Mouse (Mus musculus): ENCODE results near the gene Saxo1. TPM values are rescaled to one million over a fixed set of nuclear protein-coding genes. Genes with fewer than 3 reads are reported as not detected.

Saxo1 gene
- total and polyA plus RNA-seq, 3 experiments: not detected

DNA sequence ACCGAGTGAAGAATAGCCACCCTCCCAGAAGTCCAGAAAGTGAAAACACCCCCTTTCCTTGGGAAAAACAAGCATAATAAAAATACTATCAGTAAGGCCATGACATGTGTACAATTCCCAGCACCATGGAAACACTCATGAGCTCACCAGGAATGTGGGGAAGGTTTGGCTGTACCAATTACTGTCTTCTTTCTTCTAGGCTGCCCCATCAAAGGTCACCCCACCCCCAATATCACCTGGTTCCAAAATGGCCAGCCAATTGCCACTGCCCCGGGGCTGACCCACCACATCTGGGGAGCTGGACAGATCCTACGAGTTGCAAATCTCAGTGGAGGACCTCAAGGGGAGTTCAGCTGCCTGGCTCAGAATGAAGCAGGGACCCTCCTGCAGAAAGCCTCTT is 144.7 kb downstream of the Saxo1 start:
- Histone ChIP-seq H3K36me3 (replicated peaks in 1 of 2; ENCODE audit: control insufficient read depth in 1 of 2, insufficient read depth in 1 of 2, low read length in 1 of 2) (no peaks in the 10 kb centered on the region), H3K9ac (ENCODE audit: insufficient read depth, low read depth) (no peak overlapping the region), H3K79me2 (replicated peaks; ENCODE audit: control insufficient read depth, extremely low read depth, insufficient read depth, poor library complexity, severe bottlenecking) (no peaks in the 10 kb centered on the region), H3K4me3 (replicated peaks in 1 of 3; ENCODE audit: low read depth in 2 of 3, low read length in 2 of 3, poor library complexity in 1 of 3) (no peak overlapping the region), H3K27ac (ENCODE audit: insufficient read depth, low read depth) (no peak overlapping the region), H3K4me1 (ENCODE audit: control insufficient read depth in 1 of 2, insufficient read depth in 2 of 2) (no peaks in the 10 kb centered on the region), H3K27me3 (replicated peaks) (no peaks in the 10 kb centered on the region), H3K4me2 (ENCODE audit: insufficient read depth, low read depth, poor library complexity, severe bottlenecking) (no peak overlapping the region), H3K9me3 (replicated peaks; ENCODE audit: low read length) (no peaks in the 10 kb centered on the region)
- no peak for TF ChIP-seq ZNF384 (IDR thresholded peaks at IDR 0.05; ENCODE audit: low read depth, low read length)
- no peak for TF ChIP-seq USF1 (IDR thresholded peaks at IDR 0.05; ENCODE audit: low read depth, low read length)
- TF ChIP-seq TBP (conservative IDR thresholded peaks at IDR 0.05; ENCODE audit: low read depth, low read length): no peak
- DNase-seq (ENCODE audit: extremely low read depth): no peak
- in situ Hi-C loops (cut with MboI; ENCODE audit: low pct_ligation_motif_present, low pct_unique_long_range_greater_than_20kb, low sequenced_read_pairs) (no loop called here), dilution Hi-C loops (cut with MboI; ENCODE audit: extremely low pct_ligation_motif_present, extremely low pct_unique_long_range_greater_than_20kb, low sequenced_read_pairs) (no loop called here)

DNA sequence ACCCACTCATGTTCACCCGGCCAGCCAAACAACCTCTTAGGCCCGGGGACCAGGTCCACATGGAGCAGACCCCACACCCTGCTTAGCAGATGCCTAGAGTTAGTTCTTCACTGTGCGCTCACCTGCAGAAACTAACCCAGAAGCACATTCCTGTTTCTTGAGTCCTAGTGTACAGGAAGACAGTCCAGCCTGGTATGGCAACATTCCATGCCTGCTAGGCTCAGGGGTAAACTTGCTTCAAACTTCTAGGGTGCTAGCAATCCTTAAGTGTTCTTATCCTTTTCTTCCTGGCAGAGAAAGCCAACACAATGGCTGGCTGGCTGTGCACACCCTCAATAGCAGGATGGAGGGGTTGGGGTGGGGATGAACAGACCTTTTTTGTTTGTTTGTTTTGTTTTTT is 147.2 kb downstream of the Saxo1 start:
- no peak for DNase-seq (ENCODE audit: extremely low read depth)
- no peaks in the 10 kb centered on the region for H3K4me1 ChIP-seq (ENCODE audit: control insufficient read depth in 1 of 2, insufficient read depth in 2 of 2)
- dilution Hi-C loops (cut with MboI; ENCODE audit: extremely low pct_ligation_motif_present, extremely low pct_unique_long_range_greater_than_20kb, low sequenced_read_pairs) (no loop called here), in situ Hi-C loops (cut with MboI; ENCODE audit: low pct_ligation_motif_present, low pct_unique_long_range_greater_than_20kb, low sequenced_read_pairs) (no loop called here)
- H3K79me2 ChIP-seq (replicated peaks; ENCODE audit: control insufficient read depth, extremely low read depth, insufficient read depth, poor library complexity, severe bottlenecking): no peaks in the 10 kb centered on the region
- H3K27me3 ChIP-seq (replicated peaks): no peaks in the 10 kb centered on the region
- no peaks in the 10 kb centered on the region for H3K36me3 ChIP-seq (replicated peaks in 1 of 2; ENCODE audit: control insufficient read depth in 1 of 2, insufficient read depth in 1 of 2, low read length in 1 of 2)
- H3K9me3 ChIP-seq (replicated peaks; ENCODE audit: low read length): no peaks in the 10 kb centered on the region
- no peak for TF ChIP-seq MXI1 (IDR thresholded peaks at IDR 0.05; ENCODE audit: low read depth, low read length)
- H3K4me2 ChIP-seq (ENCODE audit: insufficient read depth, low read depth, poor library complexity, severe bottlenecking): no peak overlapping the region
- H3K9ac ChIP-seq (ENCODE audit: insufficient read depth, low read depth): no peak overlapping the region
- H3K27ac ChIP-seq (ENCODE audit: insufficient read depth, low read depth): no peak overlapping the region
- no peak overlapping the region for H3K4me3 ChIP-seq (replicated peaks in 1 of 3; ENCODE audit: low read depth in 2 of 3, low read length in 2 of 3, poor library complexity in 1 of 3)

DNA sequence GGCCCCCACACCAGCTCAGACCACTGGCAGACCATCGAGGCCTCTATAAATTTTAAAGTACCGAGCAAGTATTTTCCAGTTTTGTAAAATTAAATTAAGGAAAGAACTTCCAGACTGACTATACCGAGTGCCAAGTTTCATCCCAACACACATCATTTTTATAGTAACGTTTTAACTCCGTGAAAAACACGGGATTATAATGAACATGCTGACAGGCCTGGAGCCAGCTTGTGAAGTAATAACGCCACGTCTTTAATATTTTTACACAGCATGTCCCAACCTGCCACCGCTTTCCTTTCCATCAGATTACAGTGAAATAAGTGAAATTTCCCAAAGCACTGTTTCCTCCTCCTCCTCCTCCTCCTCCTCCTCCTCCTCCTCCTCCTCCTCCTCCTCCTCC is 149.7 kb downstream of the Saxo1 start:
- dilution Hi-C loops (cut with MboI; ENCODE audit: extremely low pct_ligation_motif_present, extremely low pct_unique_long_range_greater_than_20kb, low sequenced_read_pairs): no loop called here
- Histone ChIP-seq H3K27ac (ENCODE audit: insufficient read depth, low read depth) (no peak overlapping the region), H3K4me3 (replicated peaks in 1 of 3; ENCODE audit: low read depth in 2 of 3, low read length in 2 of 3, poor library complexity in 1 of 3) (no peak overlapping the region), H3K27me3 (replicated peaks) (no peaks in the 10 kb centered on the region), H3K36me3 (replicated peaks in 1 of 2; ENCODE audit: control insufficient read depth in 1 of 2, insufficient read depth in 1 of 2, low read length in 1 of 2) (no peaks in the 10 kb centered on the region), H3K79me2 (replicated peaks; ENCODE audit: control insufficient read depth, extremely low read depth, insufficient read depth, poor library complexity, severe bottlenecking) (no peaks in the 10 kb centered on the region), H3K4me1 (ENCODE audit: control insufficient read depth in 1 of 2, insufficient read depth in 2 of 2) (no peaks in the 10 kb centered on the region), H3K4me2 (ENCODE audit: insufficient read depth, low read depth, poor library complexity, severe bottlenecking) (no peak overlapping the region), H3K9ac (ENCODE audit: insufficient read depth, low read depth) (no peak overlapping the region), H3K9me3 (replicated peaks; ENCODE audit: low read length) (no peaks in the 10 kb centered on the region)
- no peak for DNase-seq (ENCODE audit: extremely low read depth)
- in situ Hi-C loops (cut with MboI; ENCODE audit: low pct_ligation_motif_present, low pct_unique_long_range_greater_than_20kb, low sequenced_read_pairs): no loop called here
- no peak for TF ChIP-seq PAX5 (IDR thresholded peaks at IDR 0.05; ENCODE audit: low read length)
- TF ChIP-seq MAX (IDR thresholded peaks at IDR 0.05; ENCODE audit: low read length): no peak

DNA sequence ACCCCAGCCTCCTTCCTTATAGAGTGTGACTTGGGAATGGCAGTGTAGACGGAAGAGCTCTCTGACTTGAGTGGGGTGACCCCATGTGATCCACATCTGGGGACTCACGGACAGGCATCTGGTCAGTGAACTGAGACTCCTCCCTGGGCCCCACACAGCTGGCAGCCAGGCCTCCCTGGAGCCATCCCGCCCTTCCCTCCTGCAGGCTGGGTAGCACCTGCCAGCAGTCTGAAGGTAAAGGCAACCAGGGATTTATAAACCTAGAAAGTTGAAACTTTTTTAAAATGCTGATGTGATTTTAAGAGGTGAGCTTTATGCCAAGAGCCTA is 151.0 kb downstream of the Saxo1 start:
- DNase-seq (ENCODE audit: extremely low read depth): no peak
- Histone ChIP-seq H3K36me3 (replicated peaks in 1 of 2; ENCODE audit: control insufficient read depth in 1 of 2, insufficient read depth in 1 of 2, low read length in 1 of 2) (no peaks in the 10 kb centered on the region), H3K4me3 (replicated peaks in 1 of 3; ENCODE audit: low read depth in 2 of 3, low read length in 2 of 3, poor library complexity in 1 of 3) (no peak overlapping the region), H3K9ac (ENCODE audit: insufficient read depth, low read depth) (no peak overlapping the region), H3K27me3 (replicated peaks) (no peaks in the 10 kb centered on the region), H3K9me3 (replicated peaks; ENCODE audit: low read length) (no peaks in the 10 kb centered on the region), H3K4me1 (ENCODE audit: control insufficient read depth in 1 of 2, insufficient read depth in 2 of 2) (no peaks in the 10 kb centered on the region), H3K4me2 (ENCODE audit: insufficient read depth, low read depth, poor library complexity, severe bottlenecking) (no peak overlapping the region), H3K79me2 (replicated peaks; ENCODE audit: control insufficient read depth, extremely low read depth, insufficient read depth, poor library complexity, severe bottlenecking) (no peaks in the 10 kb centered on the region), H3K27ac (ENCODE audit: insufficient read depth, low read depth) (no peak overlapping the region)
- in situ Hi-C loops (cut with MboI; ENCODE audit: low pct_ligation_motif_present, low pct_unique_long_range_greater_than_20kb, low sequenced_read_pairs) (no loop called here), dilution Hi-C loops (cut with MboI; ENCODE audit: extremely low pct_ligation_motif_present, extremely low pct_unique_long_range_greater_than_20kb, low sequenced_read_pairs) (no loop called here)
- TF ChIP-seq RAD21 (IDR thresholded peaks at IDR 0.05; ENCODE audit: low read depth, low read length): no peak
- TF ChIP-seq UBTF (IDR thresholded peaks at IDR 0.05; ENCODE audit: low read depth, low read length): no peak
- no peak for TF ChIP-seq RCOR1 (conservative IDR thresholded peaks at IDR 0.05; ENCODE audit: low read depth, low read length)
- TF ChIP-seq ZNF384 (IDR thresholded peaks at IDR 0.05; ENCODE audit: low read depth, low read length): no peak
- no peak for TF ChIP-seq CHD2 (IDR thresholded peaks at IDR 0.05; ENCODE audit: low read length)
- no peak for TF ChIP-seq TBP (conservative IDR thresholded peaks at IDR 0.05; ENCODE audit: low read depth, low read length)
- no peak for TF ChIP-seq MEF2A (IDR thresholded peaks at IDR 0.05; ENCODE audit: borderline replicate concordance, low read depth, low read length)
- no peak for TF ChIP-seq USF1 (IDR thresholded peaks at IDR 0.05; ENCODE audit: low read depth, low read length)
- no peak for TF ChIP-seq MYC (IDR thresholded peaks at IDR 0.05; ENCODE audit: low read depth, low read length)
- TF ChIP-seq SIN3A (IDR thresholded peaks at IDR 0.05; ENCODE audit: low read length): no peak
- TF ChIP-seq ZC3H11A (IDR thresholded peaks at IDR 0.05; ENCODE audit: low read depth, low read length): no peak
- TF ChIP-seq EP300 (IDR thresholded peaks at IDR 0.05; ENCODE audit: low read length): no peak
- no peak for TF ChIP-seq BHLHE40 (IDR thresholded peaks at IDR 0.05; ENCODE audit: low read depth, low read length)
- TF ChIP-seq ELF1 (IDR thresholded peaks at IDR 0.05; ENCODE audit: low read depth, low read length): no peak
- TF ChIP-seq MAZ (IDR thresholded peaks at IDR 0.05; ENCODE audit: low read depth, low read length): no peak
- no peak for TF ChIP-seq NRF1 (IDR thresholded peaks at IDR 0.05; ENCODE audit: low read depth, low read length)
- TF ChIP-seq POLR2AphosphoS2 (IDR thresholded peaks at IDR 0.05; ENCODE audit: low read depth, low read length): no peak

Data from CH12.LX (cell line).